Mouse (Mus musculus) erythroblast, embryonic 14.5 days (primary cell): ENCODE data around the gene Mbnl1. TPM values are rescaled to one million over a fixed set of nuclear protein-coding genes. Genes with fewer than 3 reads are reported as not detected.

ENCODE experiments used
- H3K27me3 ChIP-seq: 2 replicates; pipeline ENCODE4 v1.6.1; 2012; ENCODE audit warnings: inconsistent platforms; ENCODE audit not compliant: control insufficient read depth
- H3K36me3 ChIP-seq: 2 replicates; pipeline ENCODE4 v1.6.1; 2012; ENCODE audit warnings: mild to moderate bottlenecking, inconsistent platforms; ENCODE audit not compliant: control insufficient read depth
- H3K4me1 ChIP-seq: 2 replicates; pipeline ENCODE4 v1.6.1; 2012; ENCODE audit warnings: inconsistent platforms; ENCODE audit not compliant: control insufficient read depth
- H3K4me3 ChIP-seq: replicated peaks from 2 replicates; pipeline ENCODE3; 2012; ENCODE audit warnings: moderate library complexity, mild to moderate bottlenecking, inconsistent platforms
- H3K9me3 ChIP-seq: 2 replicates; pipeline ENCODE4 v1.6.1; 2012; ENCODE audit warnings: low read length, inconsistent platforms, mixed read lengths; ENCODE audit not compliant: control insufficient read depth
- GATA1 ChIP-seq: IDR thresholded peaks from 2 replicates; pipeline ENCODE4 v1.6.1; 2012; ENCODE audit warnings: low read length, inconsistent platforms, mixed read lengths
- TAL1 ChIP-seq: IDR thresholded peaks from 3 replicates; pipeline ENCODE4 v1.6.1; 2012; ENCODE audit warnings: low read length, inconsistent platforms, mixed read lengths
- polyA plus RNA-seq: library from polyadenylated mRNA; stranded (reverse); fragments of >175 nt; gene quantifications from 2 replicates; pipeline ENCODE4 v1.2.3, GENCODE M21; 2012

Gene Mbnl1
- polyA plus RNA-seq, 1 experiment, result 1.6 TPM

GRCm38 (mm10) chr3:60535224-60535623 lies 62.6 kb downstream of the Mbnl1 start:
- H3K4me3 ChIP-seq, result no peak overlapping the region
- peaks cover 30% of the 10 kb centered on the region for H3K36me3 ChIP-seq
- H3K27me3 ChIP-seq, result no peaks in the 10 kb centered on the region
- H3K4me1 ChIP-seq, result peaks cover 26% of the 10 kb centered on the region
- no peaks in the 10 kb centered on the region for H3K9me3 ChIP-seq
- no peak for TF ChIP-seq GATA1
- no peak for TF ChIP-seq TAL1

- H3K9me3 ChIP-seq, result no peaks in the 10 kb centered on the region
- no peak overlapping the region for H3K4me3 ChIP-seq
- H3K36me3 ChIP-seq, result peaks cover 17% of the 10 kb centered on the region
- TF ChIP-seq GATA1 (no peak), TAL1 (no peak)
- H3K4me1 ChIP-seq, result peaks cover 14% of the 10 kb centered on the region
- no peaks in the 10 kb centered on the region for H3K27me3 ChIP-seq
Observed at GRCm38 (mm10) chr3:60537063-60537462, 64.4 kb downstream of the Mbnl1 start.

GRCm38 (mm10) chr3:60538214-60538971 lies 65.8 kb downstream of the Mbnl1 start:
- Histone ChIP-seq H3K4me1 (peaks cover 23% of the 10 kb centered on the region), H3K9me3 (no peaks in the 10 kb centered on the region), H3K36me3 (peaks cover 21% of the 10 kb centered on the region), H3K4me3 (no peak overlapping the region), H3K27me3 (no peaks in the 10 kb centered on the region)
- TF ChIP-seq GATA1 (no peak), TAL1 (no peak)

GRCm38 (mm10) chr3:60541121-60541520 lies 68.5 kb downstream of the Mbnl1 start:
- Histone ChIP-seq H3K9me3 (no peaks in the 10 kb centered on the region), H3K27me3 (no peaks in the 10 kb centered on the region), H3K4me3 (no peak overlapping the region), H3K36me3 (peaks cover 22% of the 10 kb centered on the region), H3K4me1 (peaks cover 42% of the 10 kb centered on the region)
- TF ChIP-seq TAL1, result no peak
- TF ChIP-seq GATA1, result no peak

GRCm38 (mm10) chr3:60546196-60546595 lies 73.6 kb downstream of the Mbnl1 start:
- H3K9me3 ChIP-seq, result no peaks in the 10 kb centered on the region
- peaks cover 50% of the 10 kb centered on the region for H3K36me3 ChIP-seq
- peak; percentile 91 for TF ChIP-seq GATA1
- TF ChIP-seq TAL1, result peak; percentile 87
- H3K27me3 ChIP-seq, result no peaks in the 10 kb centered on the region
- peak overlapping the region; percentile 39 for H3K4me3 ChIP-seq
- H3K4me1 ChIP-seq, result peaks cover 56% of the 10 kb centered on the region

- Histone ChIP-seq H3K36me3 (peaks cover 54% of the 10 kb centered on the region), H3K9me3 (no peaks in the 10 kb centered on the region), H3K4me3 (no peak overlapping the region), H3K4me1 (peaks cover 59% of the 10 kb centered on the region), H3K27me3 (no peaks in the 10 kb centered on the region)
- no peak for TF ChIP-seq TAL1
- TF ChIP-seq GATA1, result no peak
Observed at GRCm38 (mm10) chr3:60546904-60547303, 74.3 kb downstream of the Mbnl1 start.

- TF ChIP-seq TAL1, result no peak
- Histone ChIP-seq H3K4me3 (no peak overlapping the region), H3K4me1 (peaks cover 34% of the 10 kb centered on the region), H3K36me3 (peaks cover 47% of the 10 kb centered on the region), H3K9me3 (no peaks in the 10 kb centered on the region), H3K27me3 (no peaks in the 10 kb centered on the region)
Observed at GRCm38 (mm10) chr3:60550492-60550891, 77.9 kb downstream of the Mbnl1 start.

- TF ChIP-seq TAL1, result no peak
- TF ChIP-seq GATA1, result no peak
- Histone ChIP-seq H3K36me3 (peaks cover 52% of the 10 kb centered on the region), H3K4me1 (peaks cover 22% of the 10 kb centered on the region), H3K9me3 (no peaks in the 10 kb centered on the region), H3K27me3 (no peaks in the 10 kb centered on the region), H3K4me3 (no peak overlapping the region)
Observed at GRCm38 (mm10) chr3:60551650-60552049, 79.0 kb downstream of the Mbnl1 start.

GRCm38 (mm10) chr3:60553011-60553410 lies 80.4 kb downstream of the Mbnl1 start:
- Histone ChIP-seq H3K27me3 (no peaks in the 10 kb centered on the region), H3K4me1 (peaks cover 13% of the 10 kb centered on the region), H3K9me3 (no peaks in the 10 kb centered on the region), H3K36me3 (peaks cover 45% of the 10 kb centered on the region), H3K4me3 (no peak overlapping the region)
- TF ChIP-seq GATA1 (no peak), TAL1 (no peak)
